Mouse (Mus musculus): ENCODE measurements around the gene Gpr135.
A peak's percentile ranks its signal among the peaks of the same experiment; 100 is the strongest.

Gene Gpr135

GRCm38 (mm10) chr12:72070327-72071269, at the start of gene Gpr135:
TSS of gene Gpr135 (minus strand) at chr12:72071125.
- DNase-seq (ENCODE audit: low spot score in 2 of 2), result peak; percentile 57 to 87

- DNase-seq (ENCODE audit: low spot score in 2 of 2), result no peak
These were observed 44.9 kb upstream of the Gpr135 start for GRCm38 (mm10) chr12:72115686-72116345.

- DNase-seq (ENCODE audit: low spot score in 2 of 2), result no peak
These were observed 44.2 kb upstream of the Gpr135 start for GRCm38 (mm10) chr12:72115126-72115525.

- peak in 1 of 2 experiments; percentile 82 for DNase-seq (ENCODE audit: low spot score in 2 of 2)
These were observed 33.8 kb upstream of the Gpr135 start for GRCm38 (mm10) chr12:72104525-72105281.

- no peak for DNase-seq (ENCODE audit: low spot score in 2 of 2)
These were observed 33.1 kb upstream of the Gpr135 start for GRCm38 (mm10) chr12:72104027-72104426.

GRCm38 (mm10) chr12:72102776-72103175, 31.9 kb upstream of the Gpr135 start:
- no peak for DNase-seq (ENCODE audit: low spot score in 2 of 2)

GRCm38 (mm10) chr12:72096966-72097365, 26.0 kb upstream of the Gpr135 start:
- DNase-seq (ENCODE audit: low spot score in 2 of 2), result no peak

GRCm38 (mm10) chr12:72089802-72090201, 18.9 kb upstream of the Gpr135 start:
- DNase-seq (ENCODE audit: low spot score in 2 of 2), result no peak

- peak in 1 of 2 experiments; percentile 18 for DNase-seq (ENCODE audit: low spot score in 2 of 2)
These were observed 15.4 kb upstream of the Gpr135 start for GRCm38 (mm10) chr12:72086166-72086825.

GRCm38 (mm10) chr12:72085329-72086165, 14.6 kb upstream of the Gpr135 start, which contains the start of the genes L3hypdh and Jkamp:
TSS of gene L3hypdh (minus strand) at chr12:72085439.
TSS of gene Jkamp (plus strand) at chr12:72085589.
- DNase-seq (ENCODE audit: low spot score in 2 of 2), result peak; percentile 99

GRCm38 (mm10) chr12:72085024-72085328, 14.1 kb upstream of the Gpr135 start:
- DNase-seq (ENCODE audit: low spot score in 2 of 2), result no peak

GRCm38 (mm10) chr12:72084261-72085023, 13.5 kb upstream of the Gpr135 start:
- DNase-seq (ENCODE audit: low spot score in 2 of 2), result peak in 1 of 2 experiments; percentile 32

GRCm38 (mm10) chr12:72083265-72083664, 12.3 kb upstream of the Gpr135 start:
- DNase-seq (ENCODE audit: low spot score in 2 of 2), result no peak

- no peak for DNase-seq (ENCODE audit: low spot score in 2 of 2)
These were observed 11.4 kb upstream of the Gpr135 start for GRCm38 (mm10) chr12:72082370-72082769.

GRCm38 (mm10) chr12:72081961-72082360, 11.0 kb upstream of the Gpr135 start:
- DNase-seq (ENCODE audit: low spot score in 2 of 2), result no peak

GRCm38 (mm10) chr12:72078248-72078647, 7.3 kb upstream of the Gpr135 start:
- DNase-seq (ENCODE audit: low spot score in 2 of 2), result no peak

GRCm38 (mm10) chr12:72069626-72070326, 1.1 kb downstream of the Gpr135 start:
- DNase-seq (ENCODE audit: low spot score in 2 of 2), result no peak

- no peak for DNase-seq (ENCODE audit: low spot score in 2 of 2)
These were observed 13.1 kb downstream of the Gpr135 start for GRCm38 (mm10) chr12:72057780-72058179.

- no peak for DNase-seq (ENCODE audit: low spot score in 2 of 2)
These were observed 17.1 kb downstream of the Gpr135 start for GRCm38 (mm10) chr12:72053851-72054250.

All from left cerebral cortex, adult 9 months (tissue).